Mouse (Mus musculus) stomach, postnatal 0 days (tissue): Measurements from ENCODE around the gene Lifr. TPM values are rescaled to one million over a fixed set of nuclear protein-coding genes. Genes with fewer than 3 reads are reported as not detected.

ENCODE experiments used
- ATAC-seq: fragments of 200-750 bp; cut with Nextera tagmentation; 2 replicates; pipeline ENCODE4 v1.8.0; 2017; ENCODE audit not compliant: low FRiP score, low TSS enrichment
- DNase-seq: peaks from one replicate; pipeline ENCODE4 v3.0.0-alpha.2; 2016; ENCODE audit warnings: low spot score
- H3K27ac ChIP-seq: fragments of 300-500 bp; sonication (generic); replicated peaks from 2 replicates; pipeline ENCODE4 v1.5.1; 2014; ENCODE audit warnings: mild to moderate bottlenecking, control low read depth
- H3K27me3 ChIP-seq: fragments of 300-500 bp; sonication (generic); 2 replicates; pipeline ENCODE4 v1.6.1; 2014; ENCODE audit warnings: low read length; ENCODE audit not compliant: control insufficient read depth, insufficient read depth
- H3K36me3 ChIP-seq: fragments of 300-500 bp; sonication (generic); 2 replicates; pipeline ENCODE4 v1.6.1; 2014; ENCODE audit warnings: low read length, mixed read lengths; ENCODE audit not compliant: control insufficient read depth, insufficient read depth
- H3K4me1 ChIP-seq: fragments of 300-500 bp; sonication (generic); replicated peaks from 2 replicates; pipeline ENCODE4 v1.6.1; 2014; ENCODE audit warnings: antibody characterized with exemption; ENCODE audit not compliant: control insufficient read depth, insufficient read depth
- H3K4me2 ChIP-seq: fragments of 300-500 bp; sonication (generic); replicated peaks from 2 replicates; pipeline ENCODE4 v1.6.1; 2014; ENCODE audit warnings: low read depth, mild to moderate bottlenecking, control low read depth, moderate library complexity
- H3K4me3 ChIP-seq: fragments of 300-500 bp; sonication (generic); 2 replicates; pipeline ENCODE4 v1.5.1; 2014; ENCODE audit warnings: low read depth, low read length, control low read depth
- H3K9ac ChIP-seq: fragments of 300-500 bp; sonication (generic); 2 replicates; pipeline ENCODE4 v1.6.1; 2014; ENCODE audit warnings: mild to moderate bottlenecking, low read length, control low read depth, mixed read lengths
- H3K9me3 ChIP-seq: fragments of 300-500 bp; sonication (generic); 2 replicates; pipeline ENCODE4 v1.6.1; 2016; ENCODE audit warnings: low read length; ENCODE audit not compliant: control insufficient read depth
- CTCF ChIP-seq: IDR thresholded peaks from 2 replicates; pipeline ENCODE4 v1.5.1; 2016; ENCODE audit warnings: antibody characterized with exemption, low read depth, mild to moderate bottlenecking, moderate library complexity
- EP300 ChIP-seq: optimal IDR thresholded peaks from 2 replicates; pipeline ENCODE3; 2016; ENCODE audit warnings: antibody characterized with exemption
- WGBS: fragments of 180-500 bp; shearing (Covaris S2); extraction: QIAGEN DNeasy Blood & Tissue Kit; methylation state at CpG from one replicate; pipeline ENCODE4 v1.1.7; 2014; 5-methylcytosine and 5-hydroxymethylcytosine counted together
- polyA plus RNA-seq: library from polyadenylated mRNA; unstranded; fragments of >200 nt; fragmentation: Nextera tagmentation; extraction: Ambion mirVana; gene quantifications from 2 replicates; pipeline ENCODE4 v1.2.1, GENCODE M21; 2015

The Lifr gene
- polyA plus RNA-seq, 1 experiment from 2014 or later = 15.6 TPM

GRCm38 (mm10) chr15:7134454-7135052 is 44.1 kb downstream of the Lifr start:
- Histone ChIP-seq H3K4me2 (no peak overlapping the region), H3K4me1 (peaks cover 7% of the 10 kb centered on the region; the same call in 1 of the 2 replicates), H3K4me3 (no peak overlapping the region), H3K36me3 (no peaks in the 10 kb centered on the region), H3K9ac (no peak overlapping the region), H3K27me3 (no peaks in the 10 kb centered on the region), H3K27ac (no peak overlapping the region), H3K9me3 (no peaks in the 10 kb centered on the region)
- TF ChIP-seq EP300 (no peak), CTCF (peak; percentile 79)
- WGBS = 57% methylated on average over 11 of the region's 11 CpGs
- ATAC-seq (no peak), DNase-seq (no peak)

GRCm38 (mm10) chr15:7135982-7136562 is 45.7 kb downstream of the Lifr start:
- TF ChIP-seq CTCF (no peak), EP300 (no peak)
- DNase-seq (no peak), ATAC-seq (no peak)
- Histone ChIP-seq H3K4me3 (no peak overlapping the region), H3K4me1 (0 out of 2 replicates have a peak, but pooled peaks cover under 1% of the 10 kb centered on the region), H3K27me3 (no peaks in the 10 kb centered on the region), H3K36me3 (no peaks in the 10 kb centered on the region), H3K27ac (no peak overlapping the region), H3K9me3 (no peaks in the 10 kb centered on the region), H3K9ac (no peak overlapping the region), H3K4me2 (no peak overlapping the region)
- WGBS = 52% methylated on average over 6 of the region's 6 CpGs

- Histone ChIP-seq H3K4me1 (no peaks in the 10 kb centered on the region), H3K27ac (no peak overlapping the region)
- no peak for TF ChIP-seq EP300
- TF ChIP-seq CTCF = no peak
These were observed 46.5 kb downstream of the Lifr start for GRCm38 (mm10) chr15:7136912-7137311.

GRCm38 (mm10) chr15:7137607-7138006 is 47.2 kb downstream of the Lifr start:
- Histone ChIP-seq H3K4me1 (no peaks in the 10 kb centered on the region), H3K27ac (no peak overlapping the region), H3K27me3 (no peaks in the 10 kb centered on the region), H3K4me2 (no peak overlapping the region), H3K9me3 (no peaks in the 10 kb centered on the region), H3K4me3 (no peak overlapping the region), H3K9ac (no peak overlapping the region), H3K36me3 (no peaks in the 10 kb centered on the region)
- ATAC-seq (peak; percentile 94), DNase-seq (peak; percentile 78)
- WGBS = 47% methylated on average over 12 of the region's 12 CpGs
- TF ChIP-seq EP300 (no peak), CTCF (no peak)

More at GRCm38 (mm10) chr15:7136912-7137311, 46.5 kb downstream of the Lifr start:
- H3K9me3 ChIP-seq = no peaks in the 10 kb centered on the region
- H3K4me3 ChIP-seq = no peak overlapping the region
- no peak overlapping the region for H3K4me2 ChIP-seq
- no peaks in the 10 kb centered on the region for H3K27me3 ChIP-seq
- H3K36me3 ChIP-seq = no peaks in the 10 kb centered on the region
- WGBS = 84% methylated on average over 10 of the region's 10 CpGs
- DNase-seq (no peak), ATAC-seq (no peak)
- H3K9ac ChIP-seq = no peak overlapping the region

- ATAC-seq = no peak
- H3K27me3 ChIP-seq = no peaks in the 10 kb centered on the region
- no peak overlapping the region for H3K4me3 ChIP-seq
- DNase-seq = no peak
- no peaks in the 10 kb centered on the region for H3K36me3 ChIP-seq
- no peaks in the 10 kb centered on the region for H3K9me3 ChIP-seq
- no peak for TF ChIP-seq CTCF
- TF ChIP-seq EP300 = no peak
- 93% methylated on average over 14 of the region's 14 CpGs for WGBS
- H3K4me1 ChIP-seq = no peaks in the 10 kb centered on the region
- no peak overlapping the region for H3K9ac ChIP-seq
- no peak overlapping the region for H3K27ac ChIP-seq
- H3K4me2 ChIP-seq = no peak overlapping the region
These were observed 48.1 kb downstream of the Lifr start for GRCm38 (mm10) chr15:7138471-7138870.

- WGBS = 75% methylated on average over 7 of the region's 7 CpGs
- no peaks in the 10 kb centered on the region for H3K27me3 ChIP-seq
- DNase-seq (no peak), ATAC-seq (no peak)
- TF ChIP-seq CTCF (no peak), EP300 (no peak)
- no peak overlapping the region for H3K27ac ChIP-seq
- no peak overlapping the region for H3K4me3 ChIP-seq
- no peak overlapping the region for H3K9ac ChIP-seq
- H3K9me3 ChIP-seq = no peaks in the 10 kb centered on the region
- no peaks in the 10 kb centered on the region for H3K36me3 ChIP-seq
- no peak overlapping the region for H3K4me2 ChIP-seq
- H3K4me1 ChIP-seq = 0 out of 2 replicates have a peak, but pooled peaks cover under 1% of the 10 kb centered on the region
These were observed 49.9 kb downstream of the Lifr start for GRCm38 (mm10) chr15:7140322-7140721.
